Mouse (Mus musculus) skeletal muscle tissue, adult 2 months (tissue): ENCODE results near the gene Bcl2l11.
A peak's percentile ranks its signal among the peaks of the same experiment; 100 is the strongest.
"Not testable (repeated sequence)": the region's sequence is repeated elsewhere in the genome, so short reads cannot be mapped to it uniquely, and the experiment has no call there.

Source experiments
- DNase-seq: peaks from one replicate; pipeline ENCODE4 v3.0.0-alpha.2; 2012; ENCODE audit warnings: low read depth, low spot score

Gene Bcl2l11

GRCm38 (mm10) chr2:128125635-128126470 is at the start of gene Bcl2l11:
Gene Bcl2l11, plus strand, starts transcription at chr2:128126038.
- peak; percentile 93 for DNase-seq

GRCm38 (mm10) chr2:128076936-128077335 is 48.9 kb upstream of the Bcl2l11 start:
- DNase-seq = no peak

- DNase-seq = peak; percentile 22
These were observed 47.0 kb upstream of the Bcl2l11 start for GRCm38 (mm10) chr2:128078859-128079258.

GRCm38 (mm10) chr2:128079316-128079715 is 46.5 kb upstream of the Bcl2l11 start:
- no peak for DNase-seq

GRCm38 (mm10) chr2:128083844-128084243 is 42.0 kb upstream of the Bcl2l11 start:
- DNase-seq = no peak

GRCm38 (mm10) chr2:128084607-128085006 is 41.2 kb upstream of the Bcl2l11 start:
- no peak for DNase-seq

- DNase-seq = no peak
These were observed 40.4 kb upstream of the Bcl2l11 start for GRCm38 (mm10) chr2:128085481-128085880.

GRCm38 (mm10) chr2:128086301-128086886 is 39.4 kb upstream of the Bcl2l11 start:
- no peak for DNase-seq

GRCm38 (mm10) chr2:128086996-128087526 is 38.8 kb upstream of the Bcl2l11 start:
- no peak for DNase-seq

- DNase-seq = no peak
These were observed 37.9 kb upstream of the Bcl2l11 start for GRCm38 (mm10) chr2:128087798-128088545.

GRCm38 (mm10) chr2:128090283-128090885 is 35.5 kb upstream of the Bcl2l11 start:
- no peak for DNase-seq

- no peak for DNase-seq
These were observed 34.1 kb upstream of the Bcl2l11 start for GRCm38 (mm10) chr2:128091431-128092369.

- DNase-seq = no peak
These were observed 33.4 kb upstream of the Bcl2l11 start for GRCm38 (mm10) chr2:128092451-128092850.

- DNase-seq = no peak
These were observed 31.6 kb upstream of the Bcl2l11 start for GRCm38 (mm10) chr2:128094196-128094595.

GRCm38 (mm10) chr2:128094602-128095001 is 31.2 kb upstream of the Bcl2l11 start:
- DNase-seq = no peak

GRCm38 (mm10) chr2:128095270-128095669 is 30.6 kb upstream of the Bcl2l11 start:
- no peak for DNase-seq

- no peak for DNase-seq
These were observed 29.8 kb upstream of the Bcl2l11 start for GRCm38 (mm10) chr2:128096070-128096469.

- DNase-seq = not testable (repeated sequence)
These were observed 27.7 kb upstream of the Bcl2l11 start for GRCm38 (mm10) chr2:128098118-128098517.

- DNase-seq = peak; percentile 76
These were observed 23.8 kb upstream of the Bcl2l11 start for GRCm38 (mm10) chr2:128102086-128102485.

GRCm38 (mm10) chr2:128104815-128105214 is 21.0 kb upstream of the Bcl2l11 start:
- DNase-seq = no peak
